Mouse (Mus musculus) natural killer cell, adult 2 months (primary cell): Measurements from ENCODE around the gene Tagln.

Experiments
- DNase-seq, 2 experiments: peaks; one replicate each; pipeline ENCODE4 v3.0.0; 2022; ENCODE audit warnings: low spot score in 2 of 2

Tagln gene

GRCm38 (mm10) chr9:45935628-45936210 is at the start of gene Tagln:
TSS of gene Tagln (minus strand) at chr9:45936058.
- no peak for DNase-seq

GRCm38 (mm10) chr9:45985229-45985567 is 49.3 kb upstream of the Tagln start:
- DNase-seq, result peak in 1 of 2 experiments; percentile 5

GRCm38 (mm10) chr9:45984409-45985228 is 48.8 kb upstream of the Tagln start:
- peak; percentile 75 to 84 for DNase-seq

GRCm38 (mm10) chr9:45983676-45984408 is 48.0 kb upstream of the Tagln start:
- DNase-seq, result peak; percentile 10 to 17

- DNase-seq, result peak in 1 of 2 experiments; percentile 13
These were observed 45.5 kb upstream of the Tagln start for GRCm38 (mm10) chr9:45981331-45981730.

- no peak for DNase-seq
These were observed 44.8 kb upstream of the Tagln start for GRCm38 (mm10) chr9:45980611-45981010.

- no peak for DNase-seq
These were observed 43.9 kb upstream of the Tagln start for GRCm38 (mm10) chr9:45979778-45980177.

- no peak for DNase-seq
These were observed 41.0 kb upstream of the Tagln start for GRCm38 (mm10) chr9:45976884-45977283.

- DNase-seq, result no peak
These were observed 27.7 kb upstream of the Tagln start for GRCm38 (mm10) chr9:45963577-45963976.

GRCm38 (mm10) chr9:45961855-45962254 is 26.0 kb upstream of the Tagln start:
- DNase-seq, result no peak

- no peak for DNase-seq
These were observed 23.8 kb upstream of the Tagln start for GRCm38 (mm10) chr9:45959661-45960060.

GRCm38 (mm10) chr9:45958851-45959250 is 23.0 kb upstream of the Tagln start:
- no peak for DNase-seq

GRCm38 (mm10) chr9:45958023-45958670 is 22.3 kb upstream of the Tagln start:
- no peak for DNase-seq

- peak; percentile 74 to 80 for DNase-seq
These were observed 19.5 kb upstream of the Tagln start, which contains the start of gene Sidt2 for GRCm38 (mm10) chr9:45955107-45955963. TSS of gene Sidt2 (minus strand) at chr9:45955258.

- peak; percentile 66 to 69 for DNase-seq
These were observed 18.6 kb upstream of the Tagln start for GRCm38 (mm10) chr9:45954294-45955106.

GRCm38 (mm10) chr9:45953511-45954293 is 17.8 kb upstream of the Tagln start:
- no peak for DNase-seq

- DNase-seq, result no peak
These were observed 17.0 kb upstream of the Tagln start for GRCm38 (mm10) chr9:45952890-45953289.

GRCm38 (mm10) chr9:45952057-45952456 is 16.2 kb upstream of the Tagln start:
- no peak for DNase-seq

GRCm38 (mm10) chr9:45946872-45947183 is 11.0 kb upstream of the Tagln start:
- DNase-seq, result no peak
